Mouse (Mus musculus): ENCODE measurements around the gene Vmn2r35. TPM values are rescaled to one million over a fixed set of nuclear protein-coding genes. Genes with fewer than 3 reads are reported as not detected.

The Vmn2r35 gene
- polyA plus RNA-seq (2014; fragmentation: Illumina TruSeq; extraction: RNeasy Lipid Tissue Mini Kit (QIAGEN cat#74804); ENCODE audit: low read depth, low replicate concordance): not detected

GRCm38 (mm10) chr7:7819767-7820166 is at the start of gene Vmn2r35:
Gene Vmn2r35, minus strand, starts transcription at chr7:7819867.

Other genes with a start within 250 kb of the Vmn2r35 start
- not detected for gene Vmn2r34, start 130.4 kb downstream of the Vmn2r35 start, polyA plus RNA-seq (2014; fragmentation: Illumina TruSeq; extraction: RNeasy Lipid Tissue Mini Kit (QIAGEN cat#74804); ENCODE audit: low read depth, low replicate concordance)
- not detected for gene Vmn2r36, start 82.6 kb upstream of the Vmn2r35 start, polyA plus RNA-seq (2014; fragmentation: Illumina TruSeq; extraction: RNeasy Lipid Tissue Mini Kit (QIAGEN cat#74804); ENCODE audit: low read depth, low replicate concordance)